Comparison of ENCODE assay signal across 9 mouse cellular contexts in genomic region chr7:125748186-125748585, GRCm38 (mm10). TPM values are rescaled to one million over a fixed set of nuclear protein-coding genes. Genes with fewer than 3 reads are reported as not detected.
DNase-seq lines count a peak whose midpoint lies in the region; ATAC-seq and TF ChIP-seq lines count a peak whose summit lies in the region.
"Had no signal": no experiment of that assay in that cellular context is flagged by ENCODE, and none has a peak within 500 bp of the region (broad histone marks: within the 10 kb centered on the region; RNA-seq: fewer than 3 reads in every experiment).

No protein-coding gene starts in this region.

- H3K27me3 ChIP-seq in kidney, adult 2 months (replicated peaks; ENCODE audit: control insufficient read depth, insufficient read depth, low read length) = no peaks in the 10 kb centered on the region
- H3K27me3 ChIP-seq in G1E (ENCODE audit: insufficient read depth, low read length) = no peaks in the 10 kb centered on the region

- intact Hi-C loops in left cerebral cortex, postnatal 10 days (cut with DNase I) = loop anchor here (5.0 kb wide), 1 partner anchor 339 kb away; no protein-coding TSS in a partner anchor

- H3K36me3 ChIP-seq in kidney, adult 2 months (ENCODE audit: control insufficient read depth, insufficient read depth, low read length) = no peaks in the 10 kb centered on the region
- peaks cover 31% of the 10 kb centered on the region for H3K36me3 ChIP-seq in G1E (replicated peaks)

- DNase-seq in kidney, adult 2 months = peak; percentile 22
- no peak for DNase-seq in kidney, postnatal 10 days
- peak; percentile 17 for DNase-seq in G1E (ENCODE audit: low spot score)
- DNase-seq in c-Kit-positive CD71-positive TER-119-negative erythroid progenitor cells, embryonic 14.5 days (ENCODE audit: low read depth) = peak; percentile 8
- no peak for DNase-seq in adrenal gland, postnatal 25 days
- DNase-seq in left cerebral cortex, postnatal 10 days (ENCODE audit: extremely low spot score in 1 of 2, low spot score in 2 of 2) = no peak
- DNase-seq: heart, adult 18-20 months; layer of hippocampus, adult 9-11 months had no signal

- no peak for ATAC-seq in G1E (ENCODE audit: extremely low read depth, insufficient number of reproducible peaks, low FRiP score, poor library complexity, severe bottlenecking)
- ATAC-seq in megakaryocyte-erythroid progenitor cell, adult 5-6 weeks (replicated peaks; ENCODE audit: low FRiP score, low TSS enrichment, poor library complexity, severe bottlenecking) = peak; percentile 42

- no peak for TF ChIP-seq POLR2A in kidney, adult 2 months (IDR thresholded peaks at IDR 0.05; ENCODE audit: low read depth, low read length)

- TF ChIP-seq CTCF in kidney, adult 2 months (conservative IDR thresholded peaks at IDR 0.05; ENCODE audit: insufficient read depth, insufficient read length, low read depth, low read length) = peak; percentile 16; the same call in 1 of the 2 replicates
- TF ChIP-seq CTCF in G1E (IDR thresholded peaks at IDR 0.05; ENCODE audit: low read depth, low read length) = peak; percentile 70

- no peak overlapping the region for H3K27ac ChIP-seq in kidney, adult 2 months (ENCODE audit: insufficient read depth, low read depth, low read length)

- 65% methylated on average over 3 of the region's 3 CpGs for WGBS in kidney, adult 2 months

- no peaks in the 10 kb centered on the region for H3K9me3 ChIP-seq in G1E (replicated peaks)

- H3K4me1 ChIP-seq in kidney, adult 2 months (ENCODE audit: control insufficient read depth, insufficient read depth, low read length) = 0 out of 2 replicates have a peak, but pooled peaks cover 2% of the 10 kb centered on the region
- H3K4me1 ChIP-seq in G1E (ENCODE audit: insufficient read depth, low read depth, low read length) = peaks cover 3% of the 10 kb centered on the region; the same call in 1 of the 2 replicates

- H3K4me3 ChIP-seq in kidney, adult 2 months (ENCODE audit: insufficient read depth, low read depth, low read length) = no peak overlapping the region
- H3K4me3 ChIP-seq in G1E (ENCODE audit: low read depth, low read length) = no peak overlapping the region

RNA-seq across cellular contexts. Expression of gene D430042O09Rik, which starts 40.5 kb away (rescaled TPM):
- 15.1 and 16.6 TPM in 2 replicates for polyA plus RNA-seq in kidney, adult 2 months (2012; rRNA removed)
- total RNA-seq in G1E (2014; fragmentation: Nextera tagmentation) (29.0 and 34.2 TPM in 2 replicates), G1E (2017) (15.4 and 17.6 TPM in 2 replicates)
- polyA plus RNA-seq in G1E (2012) = 6.6 and 7.7 TPM in 2 replicates
- total RNA-seq in megakaryocyte-erythroid progenitor cell, adult 5-6 weeks (2014; fragmentation: Nextera tagmentation) = 8.0 and 10.5 TPM in 2 replicates
- total RNA-seq in megakaryocyte-erythroid progenitor cell, adult 5-6 weeks (2017) = 12.9 and 15.3 TPM in 2 replicates
- total RNA-seq in adrenal gland, postnatal 25 days (2021) = 27.3 and 37.0 TPM in 2 replicates
- 10 to 100 TPM; 23.0 to 26.8 TPM for total RNA-seq in left cerebral cortex, postnatal 10 days (2021)

RNA-seq across cellular contexts. Expression of gene Gtf3c1, which starts 40.6 kb away (rescaled TPM):
- 47.9 and 60.5 TPM in 2 replicates for polyA plus RNA-seq in kidney, adult 2 months (2012; rRNA removed)
- total RNA-seq in G1E (2014; fragmentation: Nextera tagmentation) (74.1 and 74.4 TPM in 2 replicates), G1E (2017) (36.8 and 42.1 TPM in 2 replicates)
- polyA plus RNA-seq in G1E (2012) = 151 and 156 TPM in 2 replicates
- total RNA-seq in megakaryocyte-erythroid progenitor cell, adult 5-6 weeks (2014; fragmentation: Nextera tagmentation) = 32.8 and 42.8 TPM in 2 replicates
- total RNA-seq in megakaryocyte-erythroid progenitor cell, adult 5-6 weeks (2017) = 30.2 and 41.2 TPM in 2 replicates
- total RNA-seq in adrenal gland, postnatal 25 days (2021) = 80.2 and 89.2 TPM in 2 replicates
- 10 to 100 TPM; 84.7 to 85.4 TPM for total RNA-seq in left cerebral cortex, postnatal 10 days (2021)

Comparison
In these comparisons a context has a peak if more than half of its experiments do, and no peak if none do; other contexts are left out.
1. DNase-seq: peak in kidney, adult 2 months (single experiment), G1E (single experiment) and c-Kit-positive CD71-positive TER-119-negative erythroid progenitor cells, embryonic 14.5 days (single experiment); none in kidney, postnatal 10 days (single experiment), adrenal gland, postnatal 25 days (single experiment) and left cerebral cortex, postnatal 10 days (0 of 2).